Mouse (Mus musculus): Measurements from ENCODE around the gene Mki67.
"Not testable (repeated sequence)": the region's sequence is repeated elsewhere in the genome, so short reads cannot be mapped to it uniquely, and the experiment has no call there.

The Mki67 gene

DNA sequence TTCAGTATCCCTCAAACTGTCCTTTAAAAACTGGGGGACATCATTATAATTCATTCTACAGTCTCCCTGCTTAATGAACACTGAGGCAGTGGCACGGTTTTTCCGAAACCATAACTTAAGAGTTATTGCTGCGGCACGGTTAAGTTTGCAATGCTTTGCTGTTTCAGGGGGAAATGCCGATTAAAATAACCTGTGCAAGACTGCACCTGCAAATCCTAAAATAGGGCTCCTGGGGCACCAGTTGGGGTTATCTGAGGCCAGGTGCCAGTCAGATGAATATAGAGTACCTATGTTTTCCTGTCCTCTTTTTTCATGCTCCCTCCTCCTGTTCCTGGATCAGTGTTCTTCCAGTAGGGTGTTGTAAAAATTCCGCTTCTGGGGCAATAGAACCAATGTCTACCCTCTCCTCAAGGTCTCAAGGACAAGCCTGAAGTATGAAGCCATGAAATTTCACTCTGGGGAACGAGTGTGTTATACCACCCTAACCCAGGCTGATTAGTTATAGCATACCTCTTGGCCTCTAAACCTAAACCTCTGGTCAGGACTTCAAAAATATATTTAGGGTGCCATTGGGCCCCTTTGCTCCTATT lies 902 bp upstream of the Mki67 start:
- no peak for DNase-seq (ENCODE audit: low read depth, low spot score)

DNA sequence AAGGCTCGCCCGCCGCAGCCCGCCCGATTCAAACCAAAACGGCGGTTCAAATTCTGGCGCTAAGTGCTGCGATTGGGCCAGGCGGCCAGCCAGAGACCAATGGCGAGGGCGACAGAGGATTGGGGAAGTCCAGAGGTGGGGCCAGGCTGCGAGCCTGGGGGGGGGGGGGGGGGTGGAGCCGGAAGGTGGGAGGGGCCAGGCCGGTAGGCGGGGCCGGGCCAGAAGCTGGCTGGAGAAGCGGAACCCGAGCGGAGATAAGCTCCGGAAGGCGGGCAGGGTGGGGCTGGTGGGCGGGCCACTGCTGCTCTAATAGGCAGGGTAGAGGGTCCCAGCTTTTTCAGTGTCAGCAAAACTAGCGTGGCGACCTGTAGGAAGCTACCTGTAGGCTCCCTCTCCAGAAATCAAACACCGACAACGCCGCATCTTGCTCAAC lies 300 bp upstream of the Mki67 start:
- peak; percentile 48 for DNase-seq (ENCODE audit: low read depth, low spot score)

GRCm38 (mm10) chr7:135715166-135715565 lies 995 bp downstream of the Mki67 start:
- no peak for DNase-seq (ENCODE audit: low read depth, low spot score)

DNA sequence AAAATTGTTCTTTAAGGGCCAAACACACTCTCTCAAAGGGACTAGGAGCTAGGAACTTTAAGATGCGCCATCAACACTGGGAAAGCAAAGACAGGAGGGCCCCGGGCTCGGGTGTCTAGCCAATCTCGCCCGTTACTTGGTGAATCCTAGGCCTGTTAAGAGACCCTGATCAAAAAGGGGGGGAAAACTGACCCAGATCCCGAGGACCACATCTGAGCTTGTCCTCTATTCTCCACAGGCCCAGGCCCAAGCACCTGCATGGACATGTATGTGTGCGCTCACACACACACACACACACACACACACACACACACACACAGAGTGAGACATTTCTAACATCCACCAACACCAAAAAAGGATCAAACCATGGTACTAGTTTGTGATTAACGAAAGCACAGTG lies 2.8 kb downstream of the Mki67 start:
- no peak for DNase-seq (ENCODE audit: low read depth, low spot score)

DNA sequence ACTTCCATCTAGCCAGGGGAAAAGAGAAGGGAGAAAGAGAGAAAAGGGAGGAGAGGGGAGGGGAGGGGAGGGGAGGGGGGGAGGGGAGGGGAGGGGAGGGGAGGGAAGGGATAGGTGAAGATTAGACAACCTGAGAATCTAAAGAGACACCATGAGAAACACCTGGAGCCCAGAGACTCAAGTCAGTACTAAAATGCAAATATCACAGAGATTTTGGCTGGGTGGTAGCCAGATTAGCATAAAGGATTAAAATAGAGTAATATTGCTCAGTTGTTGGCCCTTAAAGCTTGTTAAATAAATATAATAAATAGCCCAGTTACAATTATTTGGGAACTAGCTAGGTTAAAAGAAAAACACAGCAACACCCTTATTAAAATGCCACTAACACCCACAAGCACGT lies 3.6 kb downstream of the Mki67 start:
- no peak for DNase-seq (ENCODE audit: low read depth, low spot score)

GRCm38 (mm10) chr7:135710702-135711101 lies 5.5 kb downstream of the Mki67 start:
- DNase-seq (ENCODE audit: low read depth, low spot score) = no peak

DNA sequence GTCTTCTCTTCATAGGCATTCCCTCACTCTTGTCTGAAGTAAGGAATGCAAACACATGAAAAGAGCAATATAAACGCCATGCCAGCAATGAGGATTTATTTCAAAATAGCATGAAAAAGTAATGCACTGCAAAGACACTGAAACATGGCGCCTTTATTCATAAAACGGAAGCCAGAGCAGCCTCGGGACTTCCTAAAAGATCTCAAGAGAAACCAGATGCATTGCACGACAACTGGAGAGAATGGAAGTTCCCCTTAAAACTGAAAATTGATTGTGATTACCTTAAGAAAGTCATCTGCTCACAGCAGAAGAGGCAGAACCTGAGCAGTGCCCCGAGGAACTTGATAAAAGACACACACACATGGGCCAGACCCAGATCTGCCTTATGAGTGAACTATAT lies 10.4 kb downstream of the Mki67 start:
- no peak for DNase-seq (ENCODE audit: low read depth, low spot score)

- DNase-seq (ENCODE audit: low read depth, low spot score) = no peak
These were observed 11.1 kb downstream of the Mki67 start for GRCm38 (mm10) chr7:135705083-135705482.

DNA sequence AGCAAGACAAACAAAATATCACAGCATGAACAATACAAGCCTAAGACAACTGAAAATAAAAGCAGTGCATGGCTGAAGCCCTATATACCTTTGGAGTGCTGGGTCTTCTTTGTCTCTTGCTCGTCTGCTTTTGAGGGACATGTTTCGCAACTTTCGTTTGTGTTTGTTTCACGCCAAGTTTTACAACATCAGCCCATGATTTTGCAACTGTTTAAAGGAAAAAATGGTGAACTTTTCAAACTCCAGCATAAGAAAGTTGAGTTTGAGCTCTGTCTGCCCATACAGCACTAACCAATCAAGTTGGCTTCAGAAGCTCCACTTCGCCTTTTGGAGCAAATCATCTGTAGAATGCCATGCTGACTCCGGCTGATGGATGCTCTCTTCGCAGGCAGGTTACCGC lies 11.9 kb downstream of the Mki67 start:
- no peak for DNase-seq (ENCODE audit: low read depth, low spot score)

- no peak for DNase-seq (ENCODE audit: low read depth, low spot score)
These were observed 12.5 kb downstream of the Mki67 start for GRCm38 (mm10) chr7:135703600-135704148.

GRCm38 (mm10) chr7:135699351-135699750 lies 16.8 kb downstream of the Mki67 start:
- DNase-seq (ENCODE audit: low read depth, low spot score) = peak; percentile 15

GRCm38 (mm10) chr7:135698362-135698761 lies 17.8 kb downstream of the Mki67 start:
- no peak for DNase-seq (ENCODE audit: low read depth, low spot score)

- not testable (repeated sequence) for DNase-seq (ENCODE audit: low read depth, low spot score)
These were observed 19.0 kb downstream of the Mki67 start for GRCm38 (mm10) chr7:135697021-135697740.

- no peak for DNase-seq (ENCODE audit: low read depth, low spot score)
These were observed 20.0 kb downstream of the Mki67 start for GRCm38 (mm10) chr7:135696127-135696526.

DNA sequence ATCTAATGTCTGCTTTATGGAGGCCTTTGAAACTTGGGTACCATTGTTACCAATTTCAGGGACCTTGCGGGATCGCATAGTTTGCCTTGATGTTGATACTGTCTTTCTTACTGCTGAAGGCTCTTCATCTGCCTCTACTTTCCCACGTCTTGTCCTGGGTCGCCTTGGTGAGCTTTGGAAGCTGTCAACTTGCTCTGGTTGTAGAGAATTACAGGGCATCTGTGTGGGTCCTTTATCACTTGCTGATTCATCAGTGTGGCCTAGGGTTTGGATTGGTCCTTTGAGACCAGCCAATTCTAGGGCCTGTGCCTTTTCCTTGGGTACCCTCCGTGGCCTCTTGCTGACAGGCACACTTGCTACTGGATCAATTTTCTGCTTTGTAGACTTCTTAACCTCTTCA lies 21.4 kb downstream of the Mki67 start:
- DNase-seq (ENCODE audit: low read depth, low spot score) = no peak

GRCm38 (mm10) chr7:135694130-135694529 lies 22.0 kb downstream of the Mki67 start:
- DNase-seq (ENCODE audit: low read depth, low spot score) = no peak

- no peak for DNase-seq (ENCODE audit: low read depth, low spot score)
These were observed 24.2 kb downstream of the Mki67 start for GRCm38 (mm10) chr7:135691941-135692340.

GRCm38 (mm10) chr7:135689396-135689795 lies 26.8 kb downstream of the Mki67 start:
- DNase-seq (ENCODE audit: low read depth, low spot score) = no peak

DNA sequence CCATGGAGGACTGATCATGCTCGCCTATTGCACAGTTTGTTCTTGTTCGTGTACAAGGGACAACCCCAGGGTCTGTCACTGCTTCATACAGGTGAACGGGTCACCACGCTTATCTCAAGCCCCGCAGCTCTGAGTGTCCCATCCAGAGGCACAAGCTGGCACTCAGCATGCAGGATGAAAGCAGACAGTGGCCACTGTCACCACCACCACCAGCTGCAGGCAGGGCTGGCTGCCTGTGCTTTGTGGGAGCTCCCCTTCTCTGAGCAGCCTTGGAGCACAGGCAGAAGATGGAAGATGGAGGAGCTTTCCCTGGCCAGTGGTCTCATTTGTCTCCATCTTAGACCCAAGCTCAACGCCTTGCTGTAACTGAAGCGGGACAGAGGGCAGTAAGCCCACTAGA lies 31.2 kb downstream of the Mki67 start:
- DNase-seq (ENCODE audit: low read depth, low spot score) = no peak

DNA sequence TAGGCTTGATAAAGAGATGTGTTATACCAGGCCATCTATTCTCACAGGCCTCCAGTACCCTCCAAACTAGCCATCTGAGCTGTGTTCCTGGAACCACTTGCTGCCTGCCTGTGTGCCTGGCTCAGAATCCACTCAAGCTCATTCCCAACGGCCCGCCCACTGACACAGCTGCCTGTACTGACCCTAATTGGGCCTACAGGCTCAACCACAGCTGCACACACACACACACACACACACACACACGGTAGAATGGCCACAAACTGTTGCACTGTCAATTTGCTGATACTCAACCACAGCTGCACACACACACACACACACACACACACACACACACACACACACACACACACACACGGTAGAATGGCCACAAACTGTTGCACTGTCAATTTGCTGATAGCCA lies 32.1 kb downstream of the Mki67 start:
- DNase-seq (ENCODE audit: low read depth, low spot score) = not testable (repeated sequence)

DNA sequence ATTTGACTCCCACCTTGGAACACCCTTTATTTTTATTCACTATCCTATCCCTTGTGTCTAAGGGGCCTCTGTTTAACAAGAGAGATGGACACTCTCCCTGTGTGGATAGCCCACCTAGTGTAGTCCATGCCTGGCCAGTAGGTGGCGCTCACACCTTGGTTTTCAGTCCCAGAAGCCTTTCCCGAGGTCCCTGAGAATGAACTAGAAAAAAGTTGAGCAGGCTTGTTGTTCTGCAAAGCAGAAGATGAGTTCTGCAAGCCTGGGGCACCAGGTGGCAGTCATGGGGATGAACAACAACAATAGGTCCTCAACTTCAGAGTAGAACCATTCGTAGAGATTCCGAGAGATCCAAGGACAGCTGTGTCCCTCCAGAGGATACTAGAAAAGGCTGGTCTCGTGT lies 35.8 kb downstream of the Mki67 start:
- DNase-seq (ENCODE audit: low read depth, low spot score) = peak; percentile 4

DNA sequence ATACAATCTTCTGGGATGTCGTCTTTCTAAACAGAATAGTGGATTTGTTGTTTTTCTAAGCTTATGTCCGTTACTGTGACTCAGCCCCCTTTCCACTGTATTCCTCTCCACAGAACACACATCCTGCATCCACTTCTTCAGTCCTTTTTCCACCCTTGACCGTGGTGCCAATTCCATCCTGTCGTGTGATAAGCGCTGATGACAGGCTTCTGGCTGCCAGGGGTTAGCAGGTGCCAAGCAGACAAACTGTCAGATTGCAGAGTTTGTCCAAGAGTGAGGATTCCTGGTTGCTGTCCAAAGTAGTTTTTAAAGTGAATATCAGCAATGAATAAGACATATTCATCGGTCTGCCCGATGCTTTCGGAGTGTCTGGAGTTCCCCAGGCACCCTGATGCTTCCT lies 39.4 kb downstream of the Mki67 start:
- DNase-seq (ENCODE audit: low read depth, low spot score) = no peak

DNA sequence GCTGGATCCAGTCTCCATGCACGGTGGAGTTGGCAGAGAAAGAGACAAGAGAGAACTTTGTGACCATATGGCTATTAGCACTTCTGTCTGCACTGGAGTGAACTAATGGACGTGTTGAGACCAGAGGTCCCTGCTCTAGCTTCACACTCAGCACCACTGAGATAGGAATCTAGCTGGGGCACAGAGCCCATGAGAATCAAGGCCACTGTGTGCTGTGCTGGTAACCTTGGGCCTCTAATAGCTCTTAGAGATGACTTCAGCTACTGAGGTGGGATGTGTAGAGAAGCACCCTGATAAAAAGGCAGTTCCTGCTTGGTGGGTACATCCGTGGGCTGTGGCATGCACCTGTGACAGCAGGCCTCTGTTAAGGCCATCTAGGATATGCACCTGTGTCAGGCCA lies 42.6 kb downstream of the Mki67 start:
- DNase-seq (ENCODE audit: low read depth, low spot score) = no peak
